Mouse (Mus musculus): ENCODE measurements around the gene Fgd6. TPM values are rescaled to one million over a fixed set of nuclear protein-coding genes. Genes with fewer than 3 reads are reported as not detected.

The Fgd6 gene
- total RNA-seq, 2 experiments from 2014 or later: 2.0 to 2.7 TPM

GRCm38 (mm10) chr10:94095743-94096465, 60.1 kb downstream of the Fgd6 start:
- no peak for DNase-seq

GRCm38 (mm10) chr10:94097081-94097845, 61.5 kb downstream of the Fgd6 start:
- no peak for DNase-seq

GRCm38 (mm10) chr10:94098100-94098499, 62.3 kb downstream of the Fgd6 start:
- no peak for DNase-seq

- DNase-seq: no peak
Observed at GRCm38 (mm10) chr10:94105498-94105897, 69.7 kb downstream of the Fgd6 start.

- DNase-seq: peak; percentile 11
Observed at GRCm38 (mm10) chr10:94107168-94107567, 71.4 kb downstream of the Fgd6 start.

GRCm38 (mm10) chr10:94107607-94108006, 71.8 kb downstream of the Fgd6 start:
- DNase-seq: no peak

- DNase-seq: no peak
Observed at GRCm38 (mm10) chr10:94108791-94109190, 73.0 kb downstream of the Fgd6 start.

- DNase-seq: no peak
Observed at GRCm38 (mm10) chr10:94110834-94111754, 75.3 kb downstream of the Fgd6 start.

- no peak for DNase-seq
Observed at GRCm38 (mm10) chr10:94112207-94112606, 76.4 kb downstream of the Fgd6 start.

GRCm38 (mm10) chr10:94115893-94116599, 80.2 kb downstream of the Fgd6 start:
- peak; percentile 43 for DNase-seq

GRCm38 (mm10) chr10:94116781-94117340, 81.1 kb downstream of the Fgd6 start:
- DNase-seq: no peak

- DNase-seq: no peak
Observed at GRCm38 (mm10) chr10:94117916-94118315, 82.1 kb downstream of the Fgd6 start.

GRCm38 (mm10) chr10:94118993-94119392, 83.2 kb downstream of the Fgd6 start:
- DNase-seq: no peak

GRCm38 (mm10) chr10:94120676-94121075, 84.9 kb downstream of the Fgd6 start:
- no peak for DNase-seq

GRCm38 (mm10) chr10:94122595-94122994, 86.8 kb downstream of the Fgd6 start:
- no peak for DNase-seq

GRCm38 (mm10) chr10:94123581-94123980, 87.8 kb downstream of the Fgd6 start:
- no peak for DNase-seq

GRCm38 (mm10) chr10:94124376-94124775, 88.6 kb downstream of the Fgd6 start:
- DNase-seq: no peak

- peak; percentile 10 for DNase-seq
Observed at GRCm38 (mm10) chr10:94129680-94130119, 93.9 kb downstream of the Fgd6 start.

GRCm38 (mm10) chr10:94133081-94133480, 97.3 kb downstream of the Fgd6 start:
- no peak for DNase-seq

- no peak for DNase-seq
Observed at GRCm38 (mm10) chr10:94133674-94134073, 97.9 kb downstream of the Fgd6 start.
